Mouse (Mus musculus): ENCODE data around the gene Mtap.

- TF ChIP-seq POLR2A (IDR thresholded peaks at IDR 0.05; ENCODE audit: insufficient read depth, low read depth, low read length) (no peak), CTCF (IDR thresholded peaks at IDR 0.05) (no peak), EP300 (IDR thresholded peaks at IDR 0.05; ENCODE audit: insufficient read depth, low read depth, low read length) (no peak)
Measured at GRCm38 (mm10) chr4:89136356-89136755, 566 bp upstream of the Mtap start.
